Mouse (Mus musculus) ovary, adult 10 weeks (tissue): ENCODE results near the gene Gpr179. TPM values are rescaled to one million over a fixed set of nuclear protein-coding genes. Genes with fewer than 3 reads are reported as not detected.

Experiments used
- polyA plus RNA-seq: library from polyadenylated mRNA; stranded (reverse); fragments of 350-450 nt; fragmentation: Illumina TruSeq; extraction: RNeasy Lipid Tissue Mini Kit (QIAGEN cat#74804); gene quantifications from one replicate; pipeline ENCODE4 v1.2.3, GENCODE M21; 2014

The Gpr179 gene
- polyA plus RNA-seq: 0.11 TPM

GRCm38 (mm10) chr11:97352027-97352684 is at the start of gene Gpr179:
TSS of gene Gpr179 (minus strand) at chr11:97352077.

GRCm38 (mm10) chr11:97361948-97362648 is 10.2 kb upstream of the Gpr179 start, which contains the start of gene Socs7:
TSS of gene Socs7 (plus strand) at chr11:97362551.

GRCm38 (mm10) chr11:97315504-97316503 is 36.1 kb downstream of the Gpr179 start, which contains the start of gene Mrpl45:
TSS of gene Mrpl45 (plus strand) at chr11:97315716.

Other genes starting within 250 kb of the Gpr179 start
- gene Tbx21, start 236.7 kb downstream of the Gpr179 start, polyA plus RNA-seq: not detected
- gene Tbkbp1, start 200.6 kb downstream of the Gpr179 start, polyA plus RNA-seq: not detected
- 205 TPM for gene Kpnb1, start 164.2 kb downstream of the Gpr179 start, polyA plus RNA-seq
- gene Npepps, start 71.4 kb downstream of the Gpr179 start, polyA plus RNA-seq: 136 TPM
- gene Mrpl45, start 36.4 kb downstream of the Gpr179 start, polyA plus RNA-seq: 26.3 TPM
- gene Socs7, start 10.5 kb upstream of the Gpr179 start, polyA plus RNA-seq: 24.3 TPM
- 7.1 TPM for gene Arhgap23, start 63.5 kb upstream of the Gpr179 start, polyA plus RNA-seq
- not detected for gene 4933428G20Rik, start 148.3 kb upstream of the Gpr179 start, polyA plus RNA-seq
- 1.8 TPM for gene Srcin1, start 224.1 kb upstream of the Gpr179 start, polyA plus RNA-seq